Mouse (Mus musculus) bone marrow, adult 2 months (tissue): ENCODE results near the gene Ptpre.

Source experiments
- CTCF ChIP-seq: fragments of 200-500 bp; IDR thresholded peaks from 2 replicates; pipeline ENCODE4 v1.5.1; 2011; ENCODE audit warnings: low read length, control low read depth; ENCODE audit not compliant: control insufficient read depth, insufficient read depth
- POLR2A ChIP-seq: fragments of 200-500 bp; IDR thresholded peaks from 2 replicates; pipeline ENCODE4 v1.6.1; 2011; ENCODE audit warnings: low read depth, mild to moderate bottlenecking, control low read depth, low read length, borderline replicate concordance; ENCODE audit not compliant: control insufficient read depth

DNA sequence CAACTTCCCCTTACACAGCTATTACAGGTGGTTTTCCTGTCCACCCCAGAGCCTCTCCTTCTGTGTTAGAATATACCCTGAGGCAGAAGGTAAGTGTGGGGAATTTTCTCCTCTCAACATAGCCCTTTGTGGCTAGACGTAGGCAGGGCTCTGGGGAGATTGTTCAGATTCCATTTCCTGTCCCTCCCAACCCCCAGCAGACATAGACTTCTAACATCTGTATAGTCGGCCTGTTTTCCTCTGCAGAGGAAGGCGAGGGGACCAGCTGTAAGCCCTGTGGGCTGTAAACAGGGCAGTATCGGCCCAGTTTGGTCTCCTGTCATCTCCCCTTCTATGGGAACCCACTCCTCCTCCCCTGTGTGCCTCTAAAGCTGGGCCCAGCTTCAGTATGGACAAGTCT is 20.1 kb upstream of the Ptpre start:
- TF ChIP-seq CTCF (no peak), POLR2A (no peak)
